Mouse (Mus musculus): ENCODE measurements at regions not wholly inside any gene's neighbourhood (a gene's known extent, or its start where the extent isn't known, plus 50 kb on each side); places are given as distances from the start of the nearest gene placed in this dataset.

DNA sequence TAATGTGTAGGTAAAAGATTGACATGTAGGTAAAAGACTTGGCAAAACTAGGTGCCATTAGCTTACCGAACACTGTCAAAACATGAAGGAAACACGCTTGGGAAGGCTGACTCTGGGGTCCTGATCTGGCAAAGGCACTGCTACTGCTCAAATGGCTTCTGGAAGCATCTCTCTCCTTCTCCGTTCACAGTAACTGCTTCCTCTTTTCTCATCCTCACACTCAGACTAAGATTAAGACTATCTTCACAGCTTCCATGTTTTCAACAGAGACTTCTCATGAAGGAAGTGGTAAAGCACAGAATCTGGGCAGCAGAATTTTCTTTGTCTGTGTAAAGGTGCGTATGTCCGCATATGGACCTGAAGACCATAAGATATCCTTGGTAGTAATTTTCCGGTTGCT lies 271.4 kb upstream of the Adgrl2 start:
- DNase-seq = no peak

DNA sequence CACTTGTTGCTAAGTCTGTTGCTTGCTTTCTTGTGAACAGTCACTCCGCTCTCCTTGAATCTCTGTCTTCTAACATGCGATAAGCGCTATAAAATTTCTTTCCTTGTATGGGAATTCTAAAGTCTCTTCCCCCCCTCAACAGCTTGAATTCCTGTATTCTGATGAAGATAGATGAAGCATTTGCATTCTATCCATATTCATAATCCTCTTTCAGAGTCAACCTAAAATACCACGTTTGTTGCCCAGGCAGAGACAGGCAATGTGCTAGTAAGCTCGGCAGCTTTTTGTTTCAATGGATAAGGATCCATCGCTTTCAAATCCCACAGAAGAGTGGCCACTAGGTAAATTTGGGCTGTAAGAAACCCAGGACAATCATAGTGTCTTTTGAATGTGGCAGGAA lies 268.5 kb upstream of the Adgrl2 start:
- no peak for DNase-seq

DNA sequence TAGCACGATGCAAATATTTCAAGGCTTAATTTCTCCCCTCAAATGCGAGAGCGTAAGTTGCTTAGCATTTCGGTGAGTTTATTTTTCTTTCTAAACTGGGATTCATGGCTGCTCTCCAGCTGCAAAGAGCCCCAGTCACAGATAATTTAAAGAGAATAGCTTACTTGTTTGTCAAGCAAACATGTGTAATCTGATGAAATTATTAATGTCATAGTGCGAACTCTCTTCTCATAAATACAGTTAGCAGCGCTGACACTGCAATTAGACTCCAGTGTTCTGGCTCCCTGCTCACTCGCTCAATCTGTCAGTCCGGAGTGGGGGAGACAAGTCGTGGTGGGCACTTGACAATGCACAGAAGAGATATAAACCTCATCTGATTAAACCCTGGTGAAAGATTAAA lies 266.5 kb upstream of the Adgrl2 start:
- no peak for DNase-seq

DNA sequence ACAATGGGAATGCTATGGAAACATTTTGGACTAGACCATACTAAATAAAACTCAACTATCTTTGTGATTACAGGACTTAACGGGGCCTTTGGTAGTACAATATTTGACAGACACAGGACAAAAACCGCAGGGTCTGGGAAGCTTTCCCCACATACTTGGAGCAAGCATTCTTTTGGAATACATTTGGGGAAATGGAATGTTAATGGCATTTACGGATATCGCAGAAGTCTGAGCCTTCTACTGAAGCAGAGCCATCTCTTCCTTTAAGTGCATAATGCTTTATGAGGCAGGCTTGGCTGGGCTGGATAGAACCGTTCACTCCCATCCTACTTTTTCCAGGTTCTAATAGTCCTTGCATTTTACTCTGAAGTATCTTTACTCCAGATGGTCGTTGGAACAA lies 262.7 kb upstream of the Adgrl2 start:
- no peak for DNase-seq

DNA sequence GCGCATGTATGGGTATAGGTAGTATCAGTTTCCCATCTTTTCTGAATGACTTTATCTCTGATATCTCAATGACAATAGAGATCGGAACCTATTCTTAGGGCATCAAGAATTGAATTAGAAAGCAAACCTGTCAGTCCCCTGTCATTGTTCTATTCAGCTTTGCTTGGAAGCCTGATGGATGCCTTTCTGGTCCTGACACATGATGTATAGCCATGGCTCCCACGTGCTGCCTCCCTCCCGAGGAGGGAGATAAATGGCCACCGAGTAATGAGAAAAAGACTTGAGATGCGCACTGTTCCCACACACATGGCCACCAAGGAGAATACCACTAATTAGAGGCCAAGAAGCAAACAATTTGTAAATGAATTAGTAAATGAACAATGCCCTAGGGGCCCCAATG lies 261.8 kb upstream of the Adgrl2 start:
- DNase-seq = no peak

DNA sequence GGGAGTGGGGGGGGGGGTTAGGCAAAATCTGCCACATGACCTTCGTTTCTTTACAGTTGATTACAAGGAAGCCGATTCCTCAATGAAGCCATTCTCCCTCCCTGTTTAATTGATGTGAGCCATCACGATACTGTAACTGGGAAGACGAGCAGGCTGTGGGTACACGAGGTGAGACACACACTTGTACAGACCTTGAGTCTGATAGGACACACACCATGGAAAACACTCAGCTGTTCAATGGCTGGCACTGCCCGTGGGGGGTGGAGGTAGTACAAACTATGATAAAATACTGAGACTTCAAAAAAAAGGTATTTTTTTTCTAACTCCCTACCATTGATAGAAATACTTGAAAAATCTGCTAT lies 257.3 kb upstream of the Adgrl2 start:
- DNase-seq = no peak

DNA sequence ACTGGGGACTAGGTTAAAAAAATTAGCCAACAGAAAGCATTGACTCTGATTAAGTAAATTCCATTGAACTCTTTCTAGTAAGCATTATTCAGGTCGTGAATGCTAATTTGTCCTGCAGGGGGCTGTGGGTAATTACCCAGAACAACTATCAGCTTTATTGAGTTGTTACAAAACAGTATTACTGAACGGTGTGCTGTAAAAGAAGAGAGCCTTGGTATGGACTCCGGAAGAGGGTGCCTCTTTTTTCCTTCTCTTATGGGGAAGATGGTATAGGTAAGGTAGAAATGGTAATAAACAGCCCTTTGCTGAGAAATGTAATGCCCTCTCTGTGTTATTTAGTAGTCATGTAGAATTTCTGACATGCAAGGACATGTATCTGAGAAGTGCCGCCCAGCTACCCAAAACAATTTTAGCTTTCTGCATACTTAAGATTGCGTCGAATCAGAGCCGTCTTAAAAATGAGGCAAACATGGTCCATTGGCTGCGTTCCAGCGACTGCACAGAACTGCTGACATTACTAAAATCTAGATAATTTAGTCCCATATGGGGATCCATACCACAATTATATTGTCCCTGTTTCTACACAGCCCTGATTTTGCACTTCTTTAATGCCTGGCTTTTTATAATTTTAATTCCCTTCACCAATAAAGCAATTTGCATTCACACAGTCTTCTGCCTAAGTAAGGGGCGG lies 256.7 kb upstream of the Adgrl2 start:
- DNase-seq = peak; percentile 16

DNA sequence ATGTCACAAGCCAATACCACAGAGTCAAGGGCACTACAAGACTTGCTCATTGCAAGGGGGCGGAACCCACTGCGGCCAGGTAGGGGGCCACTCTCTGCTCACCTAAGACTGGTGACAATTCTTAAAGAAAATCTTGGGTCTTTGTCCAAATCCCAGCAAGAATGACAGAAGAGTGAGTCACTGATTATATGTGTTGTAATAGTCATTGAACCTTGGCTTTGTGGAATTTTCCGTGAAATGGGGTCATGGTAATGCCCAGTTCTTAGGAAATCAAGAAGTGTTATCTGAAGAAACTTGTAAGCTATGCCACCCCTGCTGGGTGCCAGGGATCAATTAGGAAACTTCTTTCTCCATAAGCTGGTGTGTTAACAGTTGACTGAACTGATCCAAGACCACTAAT lies 249.3 kb upstream of the Adgrl2 start:
- no peak for DNase-seq

DNA sequence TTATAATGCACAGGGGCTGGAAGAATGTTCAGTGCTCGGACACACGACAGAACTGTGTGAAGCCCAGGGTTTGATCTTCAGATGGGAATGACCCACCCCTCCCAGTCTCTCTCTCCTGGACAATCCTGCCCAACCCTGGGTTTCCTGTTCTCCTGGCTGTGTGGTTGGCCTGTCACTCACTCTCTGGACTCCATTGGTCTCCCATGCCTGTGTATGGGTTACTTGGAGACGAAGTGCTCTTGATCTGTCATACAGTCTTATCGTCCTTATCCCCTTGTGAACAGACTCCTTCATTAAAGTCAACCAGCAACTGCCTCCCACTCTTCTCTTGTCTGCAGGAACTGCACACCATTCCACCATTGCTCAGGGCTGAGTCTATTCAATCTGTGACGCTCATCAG lies 247.7 kb upstream of the Adgrl2 start:
- no peak for DNase-seq

DNA sequence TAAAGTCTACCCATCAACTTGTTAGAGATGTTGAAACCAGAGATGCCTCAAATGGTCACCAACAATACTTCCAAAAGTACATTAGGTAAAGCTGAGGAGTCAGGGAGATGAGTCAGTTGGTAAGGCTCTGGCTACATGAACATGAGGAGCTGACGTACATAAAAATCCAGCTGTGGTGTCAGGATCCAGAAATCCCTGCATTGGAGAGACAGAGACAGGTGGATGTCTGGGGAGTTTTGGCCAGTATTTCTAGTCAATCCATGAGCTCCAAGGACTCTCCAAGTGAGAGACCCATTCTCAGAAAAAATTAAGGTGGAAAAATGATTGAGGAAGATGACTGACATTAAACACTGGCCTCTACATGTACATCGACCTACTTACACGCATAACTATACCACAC lies 244.8 kb upstream of the Adgrl2 start:
- no peak for DNase-seq

DNA sequence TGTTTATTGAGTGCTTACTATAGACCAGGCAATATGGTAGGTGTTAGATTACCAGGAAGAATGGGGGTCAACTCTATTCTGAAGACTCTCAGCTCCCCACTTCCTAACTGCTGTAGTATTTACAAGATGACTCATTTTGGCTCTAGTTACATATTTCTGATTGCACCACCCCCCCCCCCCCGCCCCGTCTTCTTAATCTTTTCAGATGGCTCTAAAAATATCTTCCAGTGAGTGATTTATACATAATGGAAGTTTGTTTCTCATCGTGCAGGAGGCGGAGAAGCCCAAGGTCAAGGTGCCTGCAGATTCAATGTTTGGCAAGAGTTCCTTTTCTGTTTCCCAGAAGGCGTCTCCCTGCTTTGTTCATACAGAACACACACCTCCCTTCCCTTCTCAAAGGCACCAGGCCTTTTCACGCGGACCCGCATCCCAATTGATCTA lies 243.4 kb upstream of the Adgrl2 start:
- peak; percentile 35 for DNase-seq

DNA sequence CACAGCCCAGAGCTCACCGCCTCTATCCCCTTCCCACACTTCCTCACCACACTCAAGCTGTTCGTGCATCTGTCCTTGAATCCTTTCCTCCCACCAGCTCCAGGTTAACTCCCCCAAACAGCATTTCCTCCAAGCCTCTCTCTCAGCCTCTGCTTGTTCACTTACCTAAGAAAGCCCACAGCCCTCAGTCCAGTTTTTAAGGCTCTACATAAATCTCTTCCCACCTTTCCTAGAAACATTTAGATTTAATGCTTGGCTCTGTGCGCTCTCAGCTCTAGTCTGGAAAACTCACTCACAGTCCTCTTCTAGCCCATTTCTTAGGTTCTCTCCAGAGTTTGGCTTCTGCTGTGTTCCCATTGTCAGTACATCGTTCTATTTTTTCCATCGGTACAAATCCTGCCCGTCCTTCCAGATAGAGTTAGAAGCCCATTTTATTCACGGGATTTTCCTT lies 242.9 kb upstream of the Adgrl2 start:
- DNase-seq = no peak

DNA sequence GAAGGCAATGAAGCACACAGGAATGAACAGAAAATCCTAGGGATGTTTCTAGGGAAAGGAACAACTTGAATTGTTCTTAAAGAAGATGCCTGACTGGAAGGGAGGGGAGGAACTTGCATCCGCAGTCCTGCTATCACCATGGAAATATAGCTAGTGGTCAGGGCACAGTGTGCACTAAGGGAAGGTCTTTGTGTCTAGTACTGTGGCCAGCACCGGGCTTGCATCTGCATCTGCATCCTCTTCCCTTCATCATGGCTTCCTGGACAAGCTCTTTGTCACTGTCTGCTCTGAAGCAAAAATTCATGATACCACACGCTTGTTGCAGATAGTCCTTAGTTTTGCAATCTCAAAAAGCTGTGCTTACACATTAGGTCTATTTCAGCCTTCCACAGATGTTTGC lies 241.0 kb upstream of the Adgrl2 start:
- DNase-seq = no peak

DNA sequence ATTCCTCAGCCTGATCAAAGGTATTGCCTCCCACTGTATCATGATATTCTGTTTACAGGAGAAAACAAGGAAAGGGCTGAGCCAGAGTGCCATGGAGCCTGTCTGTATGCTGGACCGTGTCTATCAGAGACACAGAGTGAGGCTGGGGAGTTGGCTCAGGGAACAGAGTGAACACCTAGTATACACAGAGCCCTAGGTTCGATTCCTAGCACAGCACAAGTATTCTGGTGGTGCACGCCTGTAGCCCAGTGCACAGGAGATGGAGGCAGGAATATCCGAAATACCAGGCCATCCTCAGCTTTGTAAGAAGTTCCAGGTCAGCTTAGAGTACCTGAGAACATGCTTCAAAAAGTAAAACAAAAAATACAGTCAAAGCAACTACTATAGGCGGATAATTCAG lies 237.2 kb upstream of the Adgrl2 start:
- DNase-seq = no peak

DNA sequence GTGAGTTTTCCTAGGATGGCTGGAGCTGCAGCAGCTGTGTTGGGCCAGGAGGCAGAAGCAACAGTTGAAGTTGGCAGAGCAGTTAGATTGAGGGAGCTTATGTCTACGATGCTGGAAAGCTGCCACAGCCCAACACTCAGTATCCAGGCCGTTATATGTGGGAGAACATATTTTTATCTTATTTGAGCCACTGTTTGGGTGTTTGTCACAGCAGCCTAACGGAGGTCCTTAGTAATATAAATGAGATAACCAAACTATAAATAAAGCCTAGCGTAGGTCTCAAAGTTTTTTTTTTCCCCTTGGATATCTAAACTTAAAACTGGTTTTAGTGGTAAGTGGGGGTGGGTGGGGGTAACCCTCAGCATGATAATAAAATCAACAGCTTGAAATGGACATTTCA lies 236.4 kb upstream of the Adgrl2 start:
- DNase-seq = no peak

DNA sequence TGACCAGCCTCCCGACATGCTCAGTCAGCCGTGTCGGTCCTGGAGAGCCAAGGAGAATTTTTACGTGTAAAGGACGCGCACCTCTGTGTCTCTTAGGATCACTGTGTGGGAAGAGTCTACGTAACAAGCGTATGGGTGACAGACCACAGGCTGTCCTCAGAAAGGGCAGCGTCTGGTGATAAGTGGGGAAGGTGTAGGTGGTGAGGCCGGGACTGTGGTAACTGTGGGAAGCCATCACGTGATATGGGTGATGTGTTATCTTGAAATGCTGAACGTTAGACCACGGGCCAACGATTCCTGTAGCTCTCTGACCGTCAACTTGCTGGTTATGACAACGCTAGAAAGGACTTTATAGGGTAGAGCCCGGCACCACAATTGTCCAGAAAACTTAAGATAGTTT lies 235.3 kb upstream of the Adgrl2 start:
- no peak for DNase-seq

DNA sequence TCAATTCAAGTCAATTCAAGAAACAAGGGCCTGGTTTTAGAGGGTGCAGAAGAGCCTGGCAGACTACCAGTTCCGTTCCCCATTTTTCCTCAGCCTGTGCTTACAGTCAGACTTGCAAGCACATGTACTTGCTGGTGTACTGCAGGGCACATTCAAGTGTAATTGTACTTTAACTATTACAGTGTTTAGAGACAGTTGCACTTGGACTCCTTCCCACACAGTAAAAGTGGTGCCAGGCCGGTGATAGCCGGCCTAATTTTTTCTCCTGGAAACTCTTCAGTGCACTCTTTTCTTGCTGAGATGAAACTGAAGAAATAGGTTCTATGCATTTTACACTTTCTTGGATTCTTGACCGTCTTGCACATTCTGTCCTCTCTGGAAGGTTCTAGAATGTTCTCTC lies 233.9 kb upstream of the Adgrl2 start:
- no peak for DNase-seq

DNA sequence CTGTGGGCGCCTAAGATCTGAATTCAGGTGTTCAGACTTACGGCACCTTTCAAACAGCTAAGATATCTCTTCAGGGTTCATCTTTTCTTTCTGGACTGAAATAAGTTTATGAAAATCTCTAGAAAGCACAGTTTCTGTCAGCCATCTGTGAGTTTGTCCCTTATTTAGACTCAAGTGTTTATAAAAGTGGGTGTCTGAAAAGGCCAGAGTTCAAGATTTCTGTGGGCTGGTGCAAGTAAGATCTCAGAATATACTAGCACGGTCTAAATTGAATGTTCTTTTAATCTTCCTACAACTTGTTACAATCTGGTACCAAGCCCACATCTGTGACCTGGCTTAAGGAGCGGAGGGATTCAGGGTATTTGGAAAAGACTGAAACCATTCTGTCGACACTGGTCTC lies 233.4 kb upstream of the Adgrl2 start:
- DNase-seq = no peak

DNA sequence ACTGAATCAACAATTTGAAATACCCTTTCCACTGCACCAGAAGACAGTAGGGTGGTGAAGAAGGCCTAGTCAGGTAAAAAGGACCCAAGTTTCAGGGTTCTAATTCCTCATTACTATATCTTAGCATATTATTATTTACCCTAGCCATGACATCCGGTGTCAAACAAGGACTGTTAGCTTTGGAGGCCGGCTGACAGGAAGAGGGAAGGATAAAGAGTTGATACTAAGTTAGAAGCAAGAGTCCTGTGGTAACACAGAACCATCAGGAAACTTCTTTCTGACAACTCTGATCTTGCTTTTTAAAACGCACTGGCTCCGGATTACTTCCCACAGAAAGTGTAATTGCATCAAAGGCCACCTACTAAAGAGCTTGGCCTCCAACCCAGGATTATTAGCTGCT lies 230.6 kb upstream of the Adgrl2 start:
- DNase-seq = no peak

DNA sequence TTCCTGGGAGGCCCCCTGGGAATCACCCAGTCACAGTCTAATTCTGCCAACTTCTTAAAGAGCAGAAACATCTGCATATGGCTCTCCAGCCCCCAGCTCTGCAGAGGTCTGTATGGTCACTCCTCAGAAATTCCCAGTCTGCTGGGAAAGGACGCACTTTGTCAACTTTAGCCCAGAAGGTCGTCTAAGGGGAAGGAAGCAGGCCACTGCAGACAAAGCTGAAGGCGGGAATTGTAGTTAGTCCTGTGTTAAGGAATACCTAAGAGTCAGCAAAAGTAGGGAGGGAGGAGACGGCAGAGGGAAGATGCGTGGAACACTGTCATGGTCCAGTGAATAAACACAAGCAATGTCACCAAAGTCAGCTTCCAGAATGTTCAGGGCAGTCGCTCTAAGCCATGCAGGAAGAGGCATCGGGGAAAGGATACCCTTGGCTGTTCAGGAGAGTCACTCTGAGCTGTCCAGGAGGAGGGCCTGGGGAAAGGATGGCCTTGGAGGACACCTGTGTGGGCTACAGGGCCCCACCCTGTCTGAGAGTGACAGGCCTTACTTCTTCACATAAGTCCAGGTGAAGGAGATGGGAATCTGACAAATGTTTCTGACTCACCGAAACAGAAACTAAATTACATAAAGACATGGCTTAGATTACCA lies 230.1 kb upstream of the Adgrl2 start:
- DNase-seq = peak; percentile 39

DNA sequence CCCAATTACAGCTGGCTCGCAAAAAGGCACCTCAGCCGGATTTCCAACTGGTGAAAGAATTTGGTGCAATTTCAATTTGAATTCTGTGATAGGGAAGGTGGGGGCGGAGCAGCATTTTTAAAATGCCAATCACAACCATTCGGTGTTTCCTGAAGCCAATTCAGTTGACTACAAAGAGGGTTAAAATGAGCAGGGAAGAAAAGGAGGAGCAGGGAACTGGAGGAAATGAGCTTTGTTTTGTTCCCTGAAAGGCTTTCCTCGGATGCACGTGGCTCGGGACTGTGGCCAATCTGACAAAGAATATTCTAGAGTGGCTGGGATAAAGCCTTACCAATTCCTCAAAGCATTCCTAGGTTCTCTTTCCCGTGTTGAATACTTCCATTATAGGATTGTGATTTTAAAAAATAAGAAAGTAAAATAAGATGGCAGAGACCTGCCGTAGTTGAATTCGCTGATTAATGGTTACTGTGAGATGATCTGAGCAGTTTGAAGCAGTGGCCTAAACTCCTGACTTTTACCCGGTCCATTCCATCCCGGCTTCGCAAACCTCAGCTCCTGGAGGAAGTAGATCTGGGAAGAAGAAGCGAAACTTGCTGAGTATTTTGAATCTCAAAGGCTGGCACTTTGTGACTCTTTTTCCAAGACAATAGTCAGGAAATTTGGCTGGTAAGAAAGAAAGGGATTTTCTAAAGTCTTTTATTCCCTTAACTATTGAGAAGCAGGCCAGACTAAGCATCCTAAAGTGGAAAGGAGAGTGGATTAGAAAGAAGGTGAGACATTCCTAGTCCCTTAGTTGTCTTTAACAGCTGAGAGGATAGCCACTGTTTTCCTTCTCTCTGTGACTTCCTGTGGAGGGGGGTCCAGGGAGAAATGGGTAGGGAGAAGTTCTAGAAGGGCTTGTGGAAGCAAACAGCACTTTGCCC lies 229.3 kb upstream of the Adgrl2 start:
- peak; percentile 42 for DNase-seq

DNA sequence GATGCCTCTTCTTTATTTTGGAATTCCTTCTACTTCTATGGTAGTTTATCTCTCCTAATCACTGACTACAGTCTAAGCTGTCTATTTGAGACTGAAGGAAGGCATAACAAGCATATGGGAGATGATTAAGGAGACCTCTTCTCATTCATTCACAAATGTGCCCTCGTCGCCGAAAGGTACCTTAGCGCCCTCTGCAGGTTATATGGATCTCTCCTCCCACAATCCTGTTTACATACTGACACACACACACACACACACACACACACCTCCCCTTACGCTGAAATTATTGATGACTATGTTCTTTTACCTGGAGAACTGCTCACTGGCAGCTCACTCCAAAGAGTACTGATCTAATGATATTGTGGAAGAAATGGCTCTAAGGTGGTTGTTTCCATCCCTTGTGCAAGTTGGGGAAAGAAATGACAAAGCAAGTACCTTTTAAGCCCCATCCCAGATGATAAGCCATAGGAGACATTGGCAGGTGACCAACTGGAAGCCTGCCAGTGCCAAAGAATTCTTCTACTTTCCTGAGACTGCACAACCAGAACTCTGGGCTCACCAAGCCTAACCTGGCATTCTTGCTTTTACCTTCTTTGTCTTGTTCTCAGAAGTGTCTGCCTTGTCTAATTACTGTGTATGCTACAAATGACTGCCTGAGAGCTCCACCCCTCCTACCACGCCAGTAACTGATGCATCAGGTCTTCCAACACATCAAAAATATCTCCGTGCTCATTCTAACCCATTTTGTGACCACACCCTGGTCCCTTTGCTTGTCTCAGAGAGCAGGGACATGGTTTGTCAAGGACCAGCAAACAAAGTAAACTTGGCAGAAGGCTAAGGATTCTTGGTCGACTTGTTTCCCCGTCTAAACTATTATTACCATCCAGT lies 227.8 kb upstream of the Adgrl2 start:
- DNase-seq = no peak

All from lung, postnatal 10 days (tissue).